Mouse (Mus musculus) thymus, adult 2 months (tissue): Measurements from ENCODE around the gene Aldh1a2. TPM values are rescaled to one million over a fixed set of nuclear protein-coding genes. Genes with fewer than 3 reads are reported as not detected.

Experiments used
- DNase-seq: peaks from one replicate; pipeline ENCODE4 v3.0.0; 2021
- H3K27ac ChIP-seq: fragments of 200-500 bp; 2 replicates; pipeline ENCODE4 v1.5.1; 2012; ENCODE audit warnings: low read length, control low read depth; ENCODE audit not compliant: control insufficient read depth, insufficient read depth
- H3K27me3 ChIP-seq: fragments of 200-500 bp; 2 replicates; pipeline ENCODE4 v1.6.1; 2012; ENCODE audit warnings: mild to moderate bottlenecking, low read length, moderate library complexity, mixed read lengths; ENCODE audit not compliant: control insufficient read depth, insufficient read depth
- H3K36me3 ChIP-seq: fragments of 200-500 bp; 2 replicates; pipeline ENCODE4 v1.6.1; 2012; ENCODE audit warnings: mild to moderate bottlenecking, low read length, moderate library complexity; ENCODE audit not compliant: control insufficient read depth, insufficient read depth
- H3K4me1 ChIP-seq: fragments of 200-500 bp; replicated peaks from 2 replicates; pipeline ENCODE4 v1.6.1; 2012; ENCODE audit warnings: low read length; ENCODE audit not compliant: control insufficient read depth, insufficient read depth
- H3K4me3 ChIP-seq: fragments of 200-500 bp; 2 replicates; pipeline ENCODE4 v1.5.1; 2012; ENCODE audit warnings: mild to moderate bottlenecking, low read length, control low read depth, moderate library complexity; ENCODE audit not compliant: control insufficient read depth, insufficient read depth
- CTCF ChIP-seq: fragments of 200-500 bp; IDR thresholded peaks from 2 replicates; pipeline ENCODE4 v1.5.1; 2012; ENCODE audit warnings: mild to moderate bottlenecking, control low read depth, low read length, moderate library complexity, borderline replicate concordance; ENCODE audit not compliant: control insufficient read depth, poor library complexity, insufficient read depth; ENCODE audit errors: extremely low read depth
- POLR2A ChIP-seq: fragments of 200-500 bp; IDR thresholded peaks from 2 replicates; pipeline ENCODE4 v1.6.1; 2012; ENCODE audit warnings: mild to moderate bottlenecking, low read length, control low read depth, moderate library complexity; ENCODE audit not compliant: control insufficient read depth, poor library complexity, insufficient read depth; ENCODE audit errors: extremely low read depth
- WGBS: fragments of 180-500 bp; shearing (Covaris S2); methylation state at CpG from one replicate; pipeline ENCODE4 v1.1.7; 2018; 5-methylcytosine and 5-hydroxymethylcytosine counted together
- polyA plus RNA-seq: library from polyadenylated mRNA; depleted of rRNA; stranded (reverse); fragments of >200 nt; gene quantifications from 2 replicates; pipeline ENCODE4 v1.2.3, GENCODE M21; 2012

Gene Aldh1a2
- polyA plus RNA-seq, 1 experiment = 2.3 TPM

DNA sequence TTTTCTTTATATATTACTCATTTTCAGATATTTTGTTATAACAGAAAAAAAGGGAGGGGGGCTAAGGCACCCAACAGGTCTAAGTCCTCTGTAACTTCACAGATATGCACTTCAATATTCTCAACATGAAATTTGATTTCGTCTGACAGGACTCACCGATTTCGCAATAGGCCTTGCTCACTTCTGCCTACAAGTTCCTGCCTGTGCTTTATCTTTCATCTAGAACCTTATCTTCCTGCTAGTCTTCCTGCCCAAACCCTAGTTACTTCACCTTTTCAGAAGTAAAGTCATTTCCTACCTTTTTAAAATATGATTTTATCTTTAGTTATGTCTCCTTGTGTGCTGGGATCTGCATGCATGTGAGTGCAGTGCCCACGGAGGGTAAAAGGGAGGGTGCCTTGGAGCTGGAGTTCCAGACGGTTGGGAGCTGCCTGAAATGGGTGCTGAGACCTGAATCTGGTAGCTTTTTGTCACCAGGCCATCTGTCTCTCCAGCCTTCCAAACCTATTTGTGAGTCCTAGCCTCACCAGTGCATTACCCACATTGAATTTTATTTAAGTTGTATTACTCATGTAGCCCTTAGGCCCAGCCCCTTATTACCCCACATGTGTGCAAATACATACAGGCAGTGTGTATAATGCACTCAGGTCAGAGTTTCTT, 41.1 kb upstream of the Aldh1a2 start:
- H3K4me1 ChIP-seq = 0 out of 2 replicates have a peak, but pooled peaks cover 2% of the 10 kb centered on the region
- DNase-seq = no peak
- no peak overlapping the region for H3K4me3 ChIP-seq
- no peaks in the 10 kb centered on the region for H3K36me3 ChIP-seq
- no peak overlapping the region for H3K27ac ChIP-seq
- no peaks in the 10 kb centered on the region for H3K27me3 ChIP-seq
- WGBS = 9% methylated on average over 5 of the region's 5 CpGs
- TF ChIP-seq CTCF (no peak), POLR2A (no peak)

- no peak for DNase-seq
- 98% methylated on average over 1 of the region's 1 CpGs for WGBS
- H3K4me1 ChIP-seq = 0 out of 2 replicates have a peak, but pooled peaks cover 2% of the 10 kb centered on the region
- H3K36me3 ChIP-seq = no peaks in the 10 kb centered on the region
- H3K27ac ChIP-seq = no peak overlapping the region
- no peak overlapping the region for H3K4me3 ChIP-seq
- no peaks in the 10 kb centered on the region for H3K27me3 ChIP-seq
- TF ChIP-seq CTCF (no peak), POLR2A (no peak)
Observed at GRCm38 (mm10) chr9:71175686-71176085, 39.9 kb upstream of the Aldh1a2 start.

GRCm38 (mm10) chr9:71179276-71179896, 36.2 kb upstream of the Aldh1a2 start:
- TF ChIP-seq CTCF (no peak), POLR2A (no peak)
- 91% methylated on average over 6 of the region's 6 CpGs for WGBS
- H3K27ac ChIP-seq = no peak overlapping the region
- no peaks in the 10 kb centered on the region for H3K36me3 ChIP-seq
- no peaks in the 10 kb centered on the region for H3K27me3 ChIP-seq
- DNase-seq = no peak
- H3K4me3 ChIP-seq = no peak overlapping the region
- 0 out of 2 replicates have a peak, but pooled peaks cover 2% of the 10 kb centered on the region for H3K4me1 ChIP-seq

DNA sequence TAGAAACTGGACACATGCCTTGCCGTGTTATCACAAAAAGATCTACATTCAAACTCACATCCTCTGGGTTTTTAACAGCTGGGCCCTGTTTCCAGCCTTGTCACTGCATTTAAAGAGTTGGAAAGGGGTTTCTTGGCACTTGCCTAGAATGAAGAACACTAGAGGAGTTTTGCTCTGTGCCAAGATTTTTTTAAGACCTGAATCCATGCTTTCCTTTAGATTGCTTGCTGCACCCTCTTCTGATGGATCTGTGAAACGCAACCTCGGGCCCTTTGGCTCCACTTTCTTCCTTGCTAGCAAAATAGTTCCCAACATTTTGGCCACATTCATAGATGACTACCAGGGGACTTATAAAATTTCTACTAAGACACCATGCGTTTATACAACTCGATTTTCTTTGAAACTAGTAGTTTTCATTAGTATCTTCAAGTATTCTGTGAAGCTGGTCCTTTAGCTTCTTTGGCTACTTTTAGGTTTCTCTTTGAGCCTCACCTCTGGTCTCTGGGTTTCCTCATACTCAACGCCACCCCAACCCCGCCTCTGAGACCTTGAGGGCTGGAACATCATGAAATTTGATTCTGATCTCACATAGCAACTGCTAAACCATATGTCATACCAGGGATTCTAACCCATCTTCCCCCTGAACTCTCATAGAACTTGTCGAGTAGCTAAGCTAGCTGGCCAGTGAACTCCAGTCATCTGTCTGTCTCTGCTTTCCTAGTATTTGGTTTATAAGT, 35.5 kb upstream of the Aldh1a2 start:
- TF ChIP-seq CTCF (no peak), POLR2A (no peak)
- H3K27me3 ChIP-seq = no peaks in the 10 kb centered on the region
- no peak overlapping the region for H3K4me3 ChIP-seq
- H3K27ac ChIP-seq = no peak overlapping the region
- no peak for DNase-seq
- WGBS = 76% methylated on average over 8 of the region's 8 CpGs
- H3K36me3 ChIP-seq = no peaks in the 10 kb centered on the region
- no peaks in the 10 kb centered on the region for H3K4me1 ChIP-seq

DNA sequence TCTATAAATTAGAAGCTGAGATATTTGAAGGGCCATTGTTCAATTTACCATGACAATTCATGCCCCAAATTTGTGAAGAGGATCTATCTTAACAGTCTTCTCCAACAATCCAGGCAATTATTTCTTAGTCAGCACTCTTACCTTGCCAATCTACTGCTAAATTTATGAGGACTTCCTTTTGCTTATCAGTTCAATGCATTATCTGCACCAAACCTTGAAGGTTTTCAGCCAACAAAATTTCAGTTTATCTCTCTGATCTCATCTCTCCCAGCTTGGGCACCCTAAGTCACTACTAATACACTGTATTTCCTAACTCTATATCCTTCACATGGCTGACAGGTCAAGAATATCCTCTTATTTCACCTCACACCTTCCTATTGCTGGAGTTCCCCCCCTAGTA, 30.3 kb upstream of the Aldh1a2 start:
- H3K4me3 ChIP-seq = no peak overlapping the region
- TF ChIP-seq CTCF (no peak), POLR2A (no peak)
- no peaks in the 10 kb centered on the region for H3K27me3 ChIP-seq
- no peaks in the 10 kb centered on the region for H3K4me1 ChIP-seq
- no peak for DNase-seq
- no peaks in the 10 kb centered on the region for H3K36me3 ChIP-seq
- H3K27ac ChIP-seq = no peak overlapping the region

DNA sequence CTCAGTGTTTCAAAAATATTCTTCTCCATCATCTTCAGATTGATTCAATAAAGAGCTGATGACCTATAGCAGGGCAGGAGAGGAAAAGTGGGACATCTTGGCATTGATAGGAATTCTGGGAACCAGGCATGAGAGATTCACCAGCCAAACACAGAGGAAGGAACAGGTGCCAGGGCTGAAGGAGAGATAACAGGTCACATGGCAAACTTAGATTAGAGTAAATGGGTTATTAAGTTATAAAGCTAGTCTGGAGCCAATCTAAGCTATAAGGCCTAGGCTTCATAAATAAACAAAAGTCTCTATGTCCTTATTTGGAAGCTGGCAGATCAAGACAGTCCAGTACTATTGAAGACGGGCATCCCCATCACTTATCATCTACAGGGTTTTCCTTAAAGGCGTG, 29.8 kb upstream of the Aldh1a2 start:
- no peaks in the 10 kb centered on the region for H3K36me3 ChIP-seq
- H3K27me3 ChIP-seq = no peaks in the 10 kb centered on the region
- DNase-seq = no peak
- H3K4me1 ChIP-seq = no peaks in the 10 kb centered on the region
- no peak overlapping the region for H3K27ac ChIP-seq
- WGBS = 95% methylated on average over 2 of the region's 2 CpGs
- TF ChIP-seq CTCF (no peak), POLR2A (no peak)
- no peak overlapping the region for H3K4me3 ChIP-seq
